Mouse (Mus musculus): ENCODE results near the gene Pecam1. TPM values are rescaled to one million over a fixed set of nuclear protein-coding genes. Genes with fewer than 3 reads are reported as not detected.
A peak's percentile ranks its signal among the peaks of the same experiment; 100 is the strongest.
"Not testable (repeated sequence)": the region's sequence is repeated elsewhere in the genome, so short reads cannot be mapped to it uniquely, and the experiment has no call there.

The Pecam1 gene
- polyA plus RNA-seq, 1 experiment from 2014 or later = 17.4 TPM

- Histone ChIP-seq H3K27me3 (no peaks in the 10 kb centered on the region), H3K27ac (no peak overlapping the region), H3K4me3 (no peak overlapping the region), H3K36me3 (no peaks in the 10 kb centered on the region), H3K9me3 (no peaks in the 10 kb centered on the region), H3K4me1 (replicated peaks) (no peaks in the 10 kb centered on the region), H3K4me2 (no peak overlapping the region), H3K9ac (no peak overlapping the region)
- no peak for ATAC-seq (ENCODE audit: low FRiP score)
- WGBS = 89% methylated on average over 8 of the region's 8 CpGs
Measured at GRCm38 (mm10) chr11:106622056-106622455, 128.4 kb downstream of the Pecam1 start.

- not testable (repeated sequence) for H3K4me3 ChIP-seq; H3K27me3 ChIP-seq; H3K4me1 ChIP-seq (replicated peaks); ATAC-seq (ENCODE audit: low FRiP score); H3K9me3 ChIP-seq; H3K4me2 ChIP-seq; H3K9ac ChIP-seq; H3K36me3 ChIP-seq; H3K27ac ChIP-seq
- WGBS = 86% methylated on average over 4 of the region's 4 CpGs
Measured at GRCm38 (mm10) chr11:106618768-106619167, 131.7 kb downstream of the Pecam1 start.

GRCm38 (mm10) chr11:106617821-106618580, 132.4 kb downstream of the Pecam1 start:
- Histone ChIP-seq H3K4me1 (replicated peaks) (peaks cover 4% of the 10 kb centered on the region; the same call in 1 of the 2 replicates), H3K27me3 (no peaks in the 10 kb centered on the region), H3K9me3 (no peaks in the 10 kb centered on the region), H3K36me3 (no peaks in the 10 kb centered on the region), H3K9ac (no peak overlapping the region), H3K27ac (no peak overlapping the region), H3K4me3 (no peak overlapping the region), H3K4me2 (no peak overlapping the region)
- WGBS = 85% methylated on average over 13 of the region's 13 CpGs
- no peak for ATAC-seq (ENCODE audit: low FRiP score)

GRCm38 (mm10) chr11:106615561-106615960, 134.9 kb downstream of the Pecam1 start:
- H3K4me3 ChIP-seq = no peak overlapping the region
- ATAC-seq (ENCODE audit: low FRiP score) = no peak
- H3K9ac ChIP-seq = no peak overlapping the region
- H3K27ac ChIP-seq = no peak overlapping the region
- 86% methylated on average over 4 of the region's 4 CpGs for WGBS
- 0 out of 2 replicates have a peak, but pooled peaks cover 6% of the 10 kb centered on the region for H3K27me3 ChIP-seq
- H3K4me1 ChIP-seq (replicated peaks) = peaks cover 16% of the 10 kb centered on the region
- H3K4me2 ChIP-seq = no peak overlapping the region
- H3K9me3 ChIP-seq = no peaks in the 10 kb centered on the region
- H3K36me3 ChIP-seq = no peaks in the 10 kb centered on the region

GRCm38 (mm10) chr11:106614339-106614645, 136.1 kb downstream of the Pecam1 start:
- WGBS = 83% methylated on average over 4 of the region's 4 CpGs
- Histone ChIP-seq H3K4me2 (no peak overlapping the region), H3K4me1 (replicated peaks) (peaks cover 16% of the 10 kb centered on the region), H3K27ac (no peak overlapping the region), H3K4me3 (no peak overlapping the region), H3K36me3 (no peaks in the 10 kb centered on the region), H3K9me3 (no peaks in the 10 kb centered on the region), H3K27me3 (0 out of 2 replicates have a peak, but pooled peaks cover 6% of the 10 kb centered on the region), H3K9ac (no peak overlapping the region)
- no peak for ATAC-seq (ENCODE audit: low FRiP score)

- Histone ChIP-seq H3K9ac (peak overlapping the region; percentile 91), H3K9me3 (no peaks in the 10 kb centered on the region), H3K4me1 (replicated peaks) (peaks cover 16% of the 10 kb centered on the region), H3K4me3 (peak overlapping the region; percentile 99), H3K27me3 (0 out of 2 replicates have a peak, but pooled peaks cover 6% of the 10 kb centered on the region), H3K36me3 (no peaks in the 10 kb centered on the region), H3K27ac (peak overlapping the region; percentile 88), H3K4me2 (peak overlapping the region; percentile 91)
- WGBS = 55% methylated on average over 15 of the region's 15 CpGs
- ATAC-seq (ENCODE audit: low FRiP score) = no peak
Measured at GRCm38 (mm10) chr11:106613638-106614338, 136.6 kb downstream of the Pecam1 start.

GRCm38 (mm10) chr11:106612961-106613637, 137.3 kb downstream of the Pecam1 start, which contains the start of gene Tex2:
Gene Tex2 (minus strand): TSS chr11:106613423.
- WGBS = under 1% methylated on average over 42 of the region's 45 CpGs
- Histone ChIP-seq H3K9me3 (no peaks in the 10 kb centered on the region), H3K36me3 (no peaks in the 10 kb centered on the region), H3K27me3 (0 out of 2 replicates have a peak, but pooled peaks cover 6% of the 10 kb centered on the region), H3K4me3 (peak within 1 kb of the TSS; percentile 99), H3K4me2 (peak within 1 kb of the TSS; percentile 91), H3K27ac (peak within 1 kb of the TSS; percentile 88), H3K9ac (peak within 1 kb of the TSS; percentile 91), H3K4me1 (replicated peaks) (peaks cover 16% of the 10 kb centered on the region)
- ATAC-seq (ENCODE audit: low FRiP score) = peak; percentile 97

GRCm38 (mm10) chr11:106612209-106612960, 138.0 kb downstream of the Pecam1 start:
- H3K27me3 ChIP-seq = 0 out of 2 replicates have a peak, but pooled peaks cover 6% of the 10 kb centered on the region
- H3K36me3 ChIP-seq = no peaks in the 10 kb centered on the region
- H3K9ac ChIP-seq = peak overlapping the region; percentile 91
- H3K4me2 ChIP-seq = peak overlapping the region; percentile 91
- H3K4me3 ChIP-seq = peak overlapping the region; percentile 99
- H3K27ac ChIP-seq = peak overlapping the region; percentile 88
- WGBS = under 1% methylated on average over 66 of the region's 67 CpGs
- peaks cover 16% of the 10 kb centered on the region for H3K4me1 ChIP-seq (replicated peaks)
- no peaks in the 10 kb centered on the region for H3K9me3 ChIP-seq
- ATAC-seq (ENCODE audit: low FRiP score) = peak; percentile 88; the same call in 1 of the 2 replicates

GRCm38 (mm10) chr11:106609731-106610130, 140.7 kb downstream of the Pecam1 start:
- H3K27ac ChIP-seq = no peak overlapping the region
- H3K4me3 ChIP-seq = no peak overlapping the region
- H3K4me2 ChIP-seq = no peak overlapping the region
- 0 out of 2 replicates have a peak, but pooled peaks cover 6% of the 10 kb centered on the region for H3K27me3 ChIP-seq
- no peaks in the 10 kb centered on the region; the same call in 1 of the 2 replicates for H3K36me3 ChIP-seq
- no peak overlapping the region for H3K9ac ChIP-seq
- peaks cover 25% of the 10 kb centered on the region for H3K4me1 ChIP-seq (replicated peaks)
- no peaks in the 10 kb centered on the region for H3K9me3 ChIP-seq
- ATAC-seq (ENCODE audit: low FRiP score) = no peak
- 79% methylated on average over 8 of the region's 8 CpGs for WGBS

GRCm38 (mm10) chr11:106607316-106607715, 143.1 kb downstream of the Pecam1 start:
- ATAC-seq (ENCODE audit: low FRiP score) = no peak
- Histone ChIP-seq H3K9ac (no peak overlapping the region), H3K4me3 (no peak overlapping the region), H3K27ac (no peak overlapping the region), H3K27me3 (0 out of 2 replicates have a peak, but pooled peaks cover 6% of the 10 kb centered on the region), H3K4me1 (replicated peaks) (peaks cover 22% of the 10 kb centered on the region), H3K36me3 (no peaks in the 10 kb centered on the region; the same call in 1 of the 2 replicates), H3K4me2 (no peak overlapping the region), H3K9me3 (no peaks in the 10 kb centered on the region)
- WGBS = 71% methylated on average over 6 of the region's 6 CpGs

GRCm38 (mm10) chr11:106606042-106606441, 144.4 kb downstream of the Pecam1 start:
- Histone ChIP-seq H3K27ac (peak overlapping the region; percentile 60), H3K4me1 (replicated peaks) (peaks cover 12% of the 10 kb centered on the region), H3K36me3 (no peaks in the 10 kb centered on the region; the same call in 1 of the 2 replicates), H3K4me3 (no peak overlapping the region), H3K4me2 (no peak overlapping the region), H3K27me3 (0 out of 2 replicates have a peak, but pooled peaks cover 2% of the 10 kb centered on the region), H3K9me3 (no peaks in the 10 kb centered on the region), H3K9ac (0 out of 2 replicates have a peak overlapping the region, but pooled peaks have one; percentile 29)
- 49% methylated on average over 5 of the region's 5 CpGs for WGBS
- no peak for ATAC-seq (ENCODE audit: low FRiP score)

Data from hindbrain, embryonic 13.5 days (tissue).